Comparison of ENCODE assay signal across 8 mouse cellular contexts in genomic region chr15:77342962-77343526, GRCm38 (mm10). TPM values are rescaled to one million over a fixed set of nuclear protein-coding genes. Genes with fewer than 3 reads are reported as not detected.
DNase-seq lines count a peak whose midpoint lies in the region; ATAC-seq and TF ChIP-seq lines count a peak whose summit lies in the region.

No protein-coding gene starts in this region.

- no peaks in the 10 kb centered on the region for H3K36me3 ChIP-seq in forebrain, embryonic 13.5 days (ENCODE audit: poor library complexity, severe bottlenecking)
- no peaks in the 10 kb centered on the region for H3K36me3 ChIP-seq in limb, embryonic 13.5 days
- no peaks in the 10 kb centered on the region for H3K36me3 ChIP-seq in neural tube, embryonic 14.5 days (ENCODE audit: control insufficient read depth, insufficient read depth, low read length)

- H3K27ac ChIP-seq in layer of hippocampus, adult 2 months = peak overlapping the region; percentile 59; the same call in 1 of the 2 replicates
- H3K27ac ChIP-seq in forebrain, embryonic 13.5 days = no peak overlapping the region
- peak overlapping the region; percentile 86 for H3K27ac ChIP-seq in limb, embryonic 13.5 days
- peak overlapping the region; percentile 65 for H3K27ac ChIP-seq in neural tube, embryonic 14.5 days (ENCODE audit: low read depth, low read length)

- WGBS in forebrain, embryonic 13.5 days = 31% methylated on average over 18 of the region's 18 CpGs
- WGBS in limb, embryonic 13.5 days = 35% methylated on average over 18 of the region's 18 CpGs
- WGBS in neural tube, embryonic 14.5 days = 26% methylated on average over 18 of the region's 18 CpGs

- peak overlapping the region; percentile 47 for H3K4me3 ChIP-seq in layer of hippocampus, adult 2 months
- peak overlapping the region; percentile 23 for H3K4me3 ChIP-seq in forebrain, embryonic 13.5 days
- H3K4me3 ChIP-seq in limb, embryonic 13.5 days = peak overlapping the region; percentile 26
- H3K4me3 ChIP-seq in neural tube, embryonic 14.5 days (ENCODE audit: low read depth, low read length) = peak overlapping the region; percentile 3; the same call in 1 of the 2 replicates

- H3K9me3 ChIP-seq in forebrain, embryonic 13.5 days (replicated peaks) = no peaks in the 10 kb centered on the region
- no peaks in the 10 kb centered on the region for H3K9me3 ChIP-seq in limb, embryonic 13.5 days
- H3K9me3 ChIP-seq in neural tube, embryonic 14.5 days (ENCODE audit: control insufficient read depth, low read length) = no peaks in the 10 kb centered on the region

- H3K27me3 ChIP-seq in forebrain, embryonic 13.5 days = peaks cover 3% of the 10 kb centered on the region; the same call in 1 of the 2 replicates
- no peaks in the 10 kb centered on the region for H3K27me3 ChIP-seq in limb, embryonic 13.5 days
- H3K27me3 ChIP-seq in neural tube, embryonic 14.5 days (ENCODE audit: control insufficient read depth, insufficient read depth, low read length) = no peaks in the 10 kb centered on the region

- no peak for DNase-seq in layer of hippocampus, adult 2 months (ENCODE audit: low spot score in 2 of 2)
- DNase-seq in layer of hippocampus, adult 9-11 months = no peak
- DNase-seq in cerebellum, adult 11-12 months = no peak
- no peak for DNase-seq in frontal cortex, postnatal 36 days (ENCODE audit: low spot score in 2 of 2)

- peak overlapping the region; percentile 60 for H3K9ac ChIP-seq in forebrain, embryonic 13.5 days
- peak overlapping the region; percentile 60 for H3K9ac ChIP-seq in limb, embryonic 13.5 days
- H3K9ac ChIP-seq in neural tube, embryonic 14.5 days (replicated peaks; ENCODE audit: low read depth, low read length) = 0 out of 2 replicates have a peak overlapping the region, but pooled peaks have one; percentile 1

- TF ChIP-seq CTCF in layer of hippocampus, adult 2 months (conservative IDR thresholded peaks at IDR 0.05) = no peak

- H3K4me1 ChIP-seq in forebrain, embryonic 13.5 days = peaks cover 19% of the 10 kb centered on the region
- peaks cover 32% of the 10 kb centered on the region for H3K4me1 ChIP-seq in limb, embryonic 13.5 days
- H3K4me1 ChIP-seq in neural tube, embryonic 14.5 days (ENCODE audit: control insufficient read depth, insufficient read depth, low read length) = peaks cover 10% of the 10 kb centered on the region; the same call in 1 of the 2 replicates

- H3K4me2 ChIP-seq in forebrain, embryonic 13.5 days = peak overlapping the region; percentile 57
- peak overlapping the region; percentile 58 for H3K4me2 ChIP-seq in limb, embryonic 13.5 days (replicated peaks)
- H3K4me2 ChIP-seq in neural tube, embryonic 14.5 days (ENCODE audit: low read depth, low read length) = peak overlapping the region; percentile 40

- ATAC-seq in forebrain, embryonic 13.5 days = no peak
- ATAC-seq in limb, embryonic 13.5 days (ENCODE audit: low FRiP score, low read depth) = no peak
- peak; percentile 35; the same call in 1 of the 2 replicates for ATAC-seq in neural tube, embryonic 14.5 days (ENCODE audit: low read depth)
- ATAC-seq in inflammation-experienced regulatory T-cells, adult 6 months = no peak

RNA-seq across cellular contexts. Expression of gene Rbfox2, which starts 36.2 kb away (rescaled TPM):
- total RNA-seq in layer of hippocampus, adult 2 months (2021) = 100 to 1,000 TPM; 243 TPM
- 116 and 122 TPM in 2 replicates for polyA plus RNA-seq in forebrain, embryonic 13.5 days (2015; fragmentation: Nextera tagmentation; extraction: Ambion mirVana)
- 78.4 and 83.1 TPM in 2 replicates for polyA plus RNA-seq in limb, embryonic 13.5 days (2015; fragmentation: Nextera tagmentation; extraction: Ambion mirVana)
- polyA plus RNA-seq in neural tube, embryonic 14.5 days (2014; fragmentation: Nextera tagmentation; extraction: Ambion mirVana) = 159 and 208 TPM in 2 replicates
- polyA plus RNA-seq in inflammation-experienced regulatory T-cells, adult 6 months (2017; shearing (Covaris generic)) = not detected

RNA-seq across cellular contexts. Expression of gene Apol7a, which starts 55.9 kb away (rescaled TPM):
- not detected for total RNA-seq in layer of hippocampus, adult 2 months (2021)
- not detected in 2 replicates for polyA plus RNA-seq in forebrain, embryonic 13.5 days (2015; fragmentation: Nextera tagmentation; extraction: Ambion mirVana)
- polyA plus RNA-seq in limb, embryonic 13.5 days (2015; fragmentation: Nextera tagmentation; extraction: Ambion mirVana) = not detected in 2 replicates
- not detected in 2 replicates for polyA plus RNA-seq in neural tube, embryonic 14.5 days (2014; fragmentation: Nextera tagmentation; extraction: Ambion mirVana)
- polyA plus RNA-seq in inflammation-experienced regulatory T-cells, adult 6 months (2017; shearing (Covaris generic)) = not detected

Comparison
In these comparisons a context has a peak if more than half of its experiments do, and no peak if none do; other contexts are left out.
1. H3K9ac ChIP-seq: peak in every context shown above with its lines; median percentile 60 in forebrain, embryonic 13.5 days; 60 in limb, embryonic 13.5 days; 1 in neural tube, embryonic 14.5 days.
2. RNA of gene Rbfox2, which starts 36.2 kb away (polyA plus RNA-seq): 159 to 208 TPM in neural tube, embryonic 14.5 days, 116 to 122 TPM in forebrain, embryonic 13.5 days and 78.4 to 83.1 TPM in limb, embryonic 13.5 days; not detected in inflammation-experienced regulatory T-cells, adult 6 months; every median in the first group is over 10 times any median in the second.
3. Peak in every context shown above with its lines, with median percentiles within 50 percentile points of each other: H3K4me3 ChIP-seq and H3K4me2 ChIP-seq.